Mouse (Mus musculus) CD4-positive, CD25-positive, alpha-beta regulatory T cell, adult 9 weeks (primary cell): ENCODE results near the gene Zwilch. TPM values are rescaled to one million over a fixed set of nuclear protein-coding genes. Genes with fewer than 3 reads are reported as not detected.

Experiments
- polyA plus RNA-seq: library from polyadenylated mRNA; unstranded; fragments of 100-300 nt; shearing (Covaris generic); gene quantifications from one replicate; pipeline ENCODE4 v1.2.1, GENCODE M21; 2017

The Zwilch gene
- polyA plus RNA-seq: 4.4 TPM

GRCm38 (mm10) chr9:64172816-64173665 is at the start of gene Zwilch, which contains the start of gene Rpl4:
Zwilch (minus strand) TSS chr9:64173104.
Rpl4 (plus strand) TSS chr9:64173375.

DNA sequence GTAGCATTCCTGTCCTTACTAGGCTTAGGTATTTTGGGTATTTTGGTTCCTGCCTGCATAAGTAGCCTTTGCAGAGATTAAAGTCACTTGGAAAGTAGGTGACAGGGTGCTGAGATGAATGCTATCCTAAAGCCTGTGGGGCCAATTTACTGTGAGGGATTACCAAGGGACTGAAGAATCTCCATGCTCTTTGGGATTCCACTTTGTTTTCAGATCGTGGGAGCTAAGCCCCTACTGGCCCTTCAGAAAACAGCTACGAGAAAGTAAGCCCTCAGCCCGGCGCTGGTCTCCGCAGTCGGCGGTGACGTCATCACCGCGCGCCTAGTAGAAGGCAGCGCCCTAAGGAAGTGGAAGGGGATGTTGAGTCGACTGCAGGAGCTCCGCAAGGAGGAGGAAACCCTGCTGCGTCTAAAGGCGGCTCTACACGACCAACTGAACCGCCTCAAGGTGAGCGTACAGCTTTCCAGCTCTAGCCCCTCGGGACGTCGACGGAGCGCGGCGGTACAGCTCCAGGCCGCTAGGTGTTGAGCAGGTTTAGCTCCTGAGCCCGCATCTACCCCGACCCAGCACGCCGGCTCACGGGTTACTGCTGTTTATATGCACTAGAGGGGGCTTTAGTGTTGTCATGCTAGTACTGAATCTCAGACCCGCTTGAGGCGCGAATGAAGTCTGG is 6.2 kb upstream of the Zwilch start, which contains the start of gene Snapc5:
Gene Snapc5, plus strand, starts transcription at position 301 of the 673 bp plus-strand sequence.

GRCm38 (mm10) chr9:64116876-64117275 is 56.0 kb downstream of the Zwilch start, which contains the start of gene Lctl:
Lctl (plus strand) TSS chr9:64117147.

Other genes with a start within 250 kb of the Zwilch start
- gene Smad6, start 151.0 kb downstream of the Zwilch start, polyA plus RNA-seq: not detected
- gene Lctl, start 56.0 kb downstream of the Zwilch start, polyA plus RNA-seq: not detected
- gene Rpl4, start 271 bp upstream of the Zwilch start, polyA plus RNA-seq: 1,868 TPM
- 66.9 TPM for gene Snapc5, start 6.2 kb upstream of the Zwilch start, polyA plus RNA-seq
- gene Uchl4, start 62.1 kb upstream of the Zwilch start, polyA plus RNA-seq: 9.0 TPM
- 36.9 TPM for gene Map2k1, start 80.5 kb upstream of the Zwilch start, polyA plus RNA-seq
- 56.6 TPM for gene Tipin, start 108.5 kb upstream of the Zwilch start, polyA plus RNA-seq
- gene Dis3l, start 168.2 kb upstream of the Zwilch start, polyA plus RNA-seq: 14.4 TPM
- gene Megf11, start 212.5 kb upstream of the Zwilch start, polyA plus RNA-seq: 0.29 TPM